Mouse (Mus musculus): ENCODE measurements around the gene Abhd16a. TPM values are rescaled to one million over a fixed set of nuclear protein-coding genes. Genes with fewer than 3 reads are reported as not detected.

Abhd16a gene
- total and polyA plus RNA-seq, 3 experiments, result 53.2 to 98.2 (median 62.5) TPM

- no peak for DNase-seq
- intact Hi-C loops (cut with DNase I), result loop anchor here (2.0 kb wide), 1 partner anchor 30 kb away; the partner anchor contains the start of gene Abhd16a
- Histone ChIP-seq H3K36me3 (ENCODE audit: control insufficient read depth, insufficient read depth, low read length) (peaks cover 8% of the 10 kb centered on the region), H3K27ac (peak overlapping the region; percentile 92), H3K4me1 (ENCODE audit: control insufficient read depth, insufficient read depth, low read length) (peaks cover 8% of the 10 kb centered on the region), H3K79me2 (replicated peaks; ENCODE audit: control insufficient read depth, insufficient read depth, low read length) (no peaks in the 10 kb centered on the region), H3K9ac (ENCODE audit: low read depth, low read length) (no peak overlapping the region), H3K4me3 (no peak overlapping the region), H3K27me3 (ENCODE audit: control insufficient read depth, insufficient read depth, low read length) (no peaks in the 10 kb centered on the region)
- TF ChIP-seq POLR2A (IDR thresholded peaks at IDR 0.05; ENCODE audit: insufficient read depth, low read depth, low read length) (no peak), CTCF (IDR thresholded peaks at IDR 0.05) (no peak), EP300 (IDR thresholded peaks at IDR 0.05; ENCODE audit: insufficient read depth, low read depth, low read length) (no peak)
- WGBS, result 51% methylated on average over 9 of the region's 9 CpGs
Measured at GRCm38 (mm10) chr17:35058316-35058715, 30.7 kb upstream of the Abhd16a start.

GRCm38 (mm10) chr17:35058911-35059892 lies 29.9 kb upstream of the Abhd16a start, which contains the start of gene Ddah2:
Gene Ddah2, plus strand, starts transcription at chr17:35059035.
- intact Hi-C loops (cut with DNase I), result loop anchor here (1.0 to 2.0 kb wide), 2 partner anchors 30 to 38 kb away; partner anchors contain the start of gene Abhd16a
- peak within 1 kb of the TSS; percentile 65 for H3K4me3 ChIP-seq
- WGBS, result under 1% methylated on average over 57 of the region's 57 CpGs
- peak; percentile 92 to 93 for DNase-seq
- H3K36me3 ChIP-seq (ENCODE audit: control insufficient read depth, insufficient read depth, low read length), result peaks cover 7% of the 10 kb centered on the region
- peak within 1 kb of the TSS; percentile 92 for H3K27ac ChIP-seq
- H3K9ac ChIP-seq (ENCODE audit: low read depth, low read length), result peak within 1 kb of the TSS; percentile 87
- no peaks in the 10 kb centered on the region for H3K27me3 ChIP-seq (ENCODE audit: control insufficient read depth, insufficient read depth, low read length)
- H3K79me2 ChIP-seq (replicated peaks; ENCODE audit: control insufficient read depth, insufficient read depth, low read length), result no peaks in the 10 kb centered on the region
- H3K4me1 ChIP-seq (ENCODE audit: control insufficient read depth, insufficient read depth, low read length), result peaks cover 8% of the 10 kb centered on the region
- TF ChIP-seq EP300 (IDR thresholded peaks at IDR 0.05; ENCODE audit: insufficient read depth, low read depth, low read length) (peak; percentile 62; the same call in 1 of the 2 replicates), POLR2A (IDR thresholded peaks at IDR 0.05; ENCODE audit: insufficient read depth, low read depth, low read length) (peak; percentile 81), CTCF (IDR thresholded peaks at IDR 0.05) (peak; percentile 84)

GRCm38 (mm10) chr17:35060071-35060470 lies 29.0 kb upstream of the Abhd16a start:
- peak overlapping the region; percentile 92 for H3K27ac ChIP-seq
- intact Hi-C loops (cut with DNase I), result no loop called here
- peaks cover 5% of the 10 kb centered on the region for H3K36me3 ChIP-seq (ENCODE audit: control insufficient read depth, insufficient read depth, low read length)
- H3K4me3 ChIP-seq, result peak overlapping the region; percentile 65
- TF ChIP-seq POLR2A (IDR thresholded peaks at IDR 0.05; ENCODE audit: insufficient read depth, low read depth, low read length), result no peak
- TF ChIP-seq EP300 (IDR thresholded peaks at IDR 0.05; ENCODE audit: insufficient read depth, low read depth, low read length), result no peak
- TF ChIP-seq CTCF (IDR thresholded peaks at IDR 0.05), result no peak
- DNase-seq, result no peak
- H3K4me1 ChIP-seq (ENCODE audit: control insufficient read depth, insufficient read depth, low read length), result peaks cover 10% of the 10 kb centered on the region
- H3K79me2 ChIP-seq (replicated peaks; ENCODE audit: control insufficient read depth, insufficient read depth, low read length), result no peaks in the 10 kb centered on the region
- H3K27me3 ChIP-seq (ENCODE audit: control insufficient read depth, insufficient read depth, low read length), result no peaks in the 10 kb centered on the region
- WGBS, result 27% methylated on average over 14 of the region's 14 CpGs
- H3K9ac ChIP-seq (ENCODE audit: low read depth, low read length), result peak overlapping the region; percentile 87

DNA sequence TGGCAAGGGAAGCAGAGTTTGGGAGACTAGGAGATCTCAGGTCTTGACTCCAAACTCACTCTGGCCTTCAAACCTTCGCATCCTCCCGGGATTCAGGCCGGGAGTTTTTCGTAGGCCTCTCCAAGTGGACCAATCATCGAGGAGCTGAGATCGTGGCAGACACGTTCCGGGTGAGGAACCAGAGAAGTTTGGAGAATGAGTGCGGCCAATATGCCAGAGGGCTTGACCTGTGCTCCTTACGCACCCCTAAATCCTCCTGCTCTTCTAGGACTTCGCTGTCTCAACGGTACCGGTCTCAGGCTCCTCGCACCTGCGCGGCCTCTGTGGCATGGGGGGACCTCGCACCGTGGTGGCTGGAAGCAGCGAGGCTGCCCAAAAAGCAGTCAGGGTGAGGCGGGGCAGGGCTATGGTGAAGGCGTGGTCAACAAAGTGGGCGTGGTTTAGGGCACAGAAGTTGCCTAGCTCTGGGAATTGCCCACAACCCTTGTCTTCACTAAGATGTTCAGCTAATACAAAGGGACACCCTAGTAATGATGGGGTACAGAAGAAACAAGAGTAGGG lies 28.2 kb upstream of the Abhd16a start:
- TF ChIP-seq EP300 (IDR thresholded peaks at IDR 0.05; ENCODE audit: insufficient read depth, low read depth, low read length) (no peak), CTCF (IDR thresholded peaks at IDR 0.05) (no peak), POLR2A (IDR thresholded peaks at IDR 0.05; ENCODE audit: insufficient read depth, low read depth, low read length) (no peak)
- Histone ChIP-seq H3K36me3 (ENCODE audit: control insufficient read depth, insufficient read depth, low read length) (peaks cover 5% of the 10 kb centered on the region), H3K27ac (no peak overlapping the region), H3K79me2 (replicated peaks; ENCODE audit: control insufficient read depth, insufficient read depth, low read length) (no peaks in the 10 kb centered on the region), H3K9ac (ENCODE audit: low read depth, low read length) (no peak overlapping the region), H3K27me3 (ENCODE audit: control insufficient read depth, insufficient read depth, low read length) (no peaks in the 10 kb centered on the region), H3K4me1 (ENCODE audit: control insufficient read depth, insufficient read depth, low read length) (peaks cover 7% of the 10 kb centered on the region), H3K4me3 (no peak overlapping the region)
- intact Hi-C loops (cut with DNase I), result no loop called here
- peak in 1 of 2 experiments; percentile 35 for DNase-seq
- 70% methylated on average over 22 of the region's 22 CpGs for WGBS

- Histone ChIP-seq H3K79me2 (replicated peaks; ENCODE audit: control insufficient read depth, insufficient read depth, low read length) (no peaks in the 10 kb centered on the region), H3K27ac (no peak overlapping the region), H3K4me1 (ENCODE audit: control insufficient read depth, insufficient read depth, low read length) (peaks cover 4% of the 10 kb centered on the region), H3K27me3 (ENCODE audit: control insufficient read depth, insufficient read depth, low read length) (no peaks in the 10 kb centered on the region), H3K9ac (ENCODE audit: low read depth, low read length) (no peak overlapping the region), H3K4me3 (no peak overlapping the region), H3K36me3 (ENCODE audit: control insufficient read depth, insufficient read depth, low read length) (peaks cover 4% of the 10 kb centered on the region)
- TF ChIP-seq CTCF (IDR thresholded peaks at IDR 0.05), result no peak
- no peak for TF ChIP-seq POLR2A (IDR thresholded peaks at IDR 0.05; ENCODE audit: insufficient read depth, low read depth, low read length)
- TF ChIP-seq EP300 (IDR thresholded peaks at IDR 0.05; ENCODE audit: insufficient read depth, low read depth, low read length), result no peak
- WGBS, result 80% methylated on average over 7 of the region's 8 CpGs
- no peak for DNase-seq
- intact Hi-C loops (cut with DNase I), result no loop called here
Measured at GRCm38 (mm10) chr17:35061299-35061698, 27.8 kb upstream of the Abhd16a start.
